Mouse (Mus musculus): ENCODE data around the gene 4930595M18Rik. TPM values are rescaled to one million over a fixed set of nuclear protein-coding genes. Genes with fewer than 3 reads are reported as not detected.

The 4930595M18Rik gene
- not detected for total RNA-seq (2021)
- long read RNA-seq, experiment 1 = 0 reads
- long read RNA-seq, experiment 2 = 0 reads

DNA sequence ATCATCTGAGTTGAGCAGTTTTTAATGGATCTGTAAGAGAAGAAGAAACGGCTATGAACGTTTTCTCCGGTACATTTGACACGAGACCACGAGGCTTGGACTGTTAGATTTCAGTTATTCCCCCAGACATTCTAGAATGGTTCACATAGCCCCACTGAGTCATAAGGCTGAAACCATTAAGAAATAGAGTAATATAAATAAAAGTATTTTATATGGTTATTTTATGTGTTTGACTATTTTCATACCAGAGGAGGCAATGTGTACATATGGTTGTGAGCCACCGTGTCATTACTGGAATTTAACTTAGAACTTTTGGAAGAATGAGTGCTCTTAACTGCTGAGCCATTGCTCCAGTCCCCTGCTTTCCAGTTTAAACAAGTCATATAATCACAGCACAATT, at the start of gene 4930595M18Rik:
4930595M18Rik (minus strand) TSS at position 101 of the 400 bp plus-strand sequence.
- DNase-seq = no peak

DNA sequence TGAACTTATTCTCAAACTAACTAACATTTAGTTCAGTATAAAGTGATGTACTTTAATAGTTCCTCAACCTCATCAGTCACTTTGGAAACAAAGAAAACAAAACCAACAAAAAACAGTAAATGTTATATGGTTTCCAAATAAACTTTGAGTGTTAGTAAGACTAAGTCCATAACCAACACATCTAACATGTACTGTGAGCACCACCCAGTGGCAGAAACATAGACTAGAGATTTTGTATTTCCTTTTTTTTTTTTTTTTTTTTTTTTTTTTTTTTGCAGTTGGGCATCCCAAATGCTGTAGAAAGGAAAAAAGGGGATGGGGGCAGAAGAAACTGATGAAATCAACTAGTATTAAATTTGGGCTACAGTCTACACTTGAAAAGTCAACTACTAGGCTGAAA, 14.6 kb upstream of the 4930595M18Rik start:
- DNase-seq = peak; percentile 6
